Mouse (Mus musculus) small intestine, adult 2 months (tissue): Measurements from ENCODE around the gene Uqcr11.

Experiments used
- CTCF ChIP-seq: fragments of 200-500 bp; IDR thresholded peaks from 2 replicates; pipeline ENCODE4 v1.5.1; 2012; ENCODE audit warnings: low read depth, mild to moderate bottlenecking, control low read depth, inconsistent platforms, low read length, moderate library complexity, mixed read lengths; ENCODE audit not compliant: insufficient replicate concordance, insufficient read length; ENCODE audit errors: extremely low read depth
- POLR2A ChIP-seq: fragments of 200-500 bp; IDR thresholded peaks from 2 replicates; pipeline ENCODE4 v1.6.1; 2012; ENCODE audit warnings: low read depth, mild to moderate bottlenecking, control low read depth, inconsistent platforms, low read length, moderate library complexity

DNA sequence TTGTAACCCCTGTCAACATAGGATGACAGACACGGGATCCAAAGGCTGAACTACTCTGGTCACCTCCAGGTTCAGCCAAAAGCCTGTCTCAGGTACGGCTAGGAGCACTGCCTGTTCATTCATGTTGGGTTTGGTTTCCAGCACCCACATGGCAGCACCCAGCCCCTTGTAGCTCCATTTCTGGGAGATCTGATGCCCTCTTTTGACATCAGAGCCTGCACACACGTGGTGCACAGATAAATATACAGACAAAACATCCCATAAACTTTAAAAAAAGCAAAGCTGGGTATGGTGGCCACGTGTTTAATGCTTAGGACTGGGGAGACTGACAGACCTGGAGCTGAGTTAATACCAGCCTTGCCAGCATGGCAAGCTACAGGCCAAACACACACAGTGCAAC, 1.3 kb upstream of the Uqcr11 start:
- TF ChIP-seq POLR2A, result no peak
- no peak for TF ChIP-seq CTCF
